Mouse (Mus musculus): ENCODE results near the gene Zdhhc14. TPM values are rescaled to one million over a fixed set of nuclear protein-coding genes. Genes with fewer than 3 reads are reported as not detected.

The Zdhhc14 gene
- polyA plus RNA-seq, 1 experiment from 2014 or later, result 2.2 TPM

DNA sequence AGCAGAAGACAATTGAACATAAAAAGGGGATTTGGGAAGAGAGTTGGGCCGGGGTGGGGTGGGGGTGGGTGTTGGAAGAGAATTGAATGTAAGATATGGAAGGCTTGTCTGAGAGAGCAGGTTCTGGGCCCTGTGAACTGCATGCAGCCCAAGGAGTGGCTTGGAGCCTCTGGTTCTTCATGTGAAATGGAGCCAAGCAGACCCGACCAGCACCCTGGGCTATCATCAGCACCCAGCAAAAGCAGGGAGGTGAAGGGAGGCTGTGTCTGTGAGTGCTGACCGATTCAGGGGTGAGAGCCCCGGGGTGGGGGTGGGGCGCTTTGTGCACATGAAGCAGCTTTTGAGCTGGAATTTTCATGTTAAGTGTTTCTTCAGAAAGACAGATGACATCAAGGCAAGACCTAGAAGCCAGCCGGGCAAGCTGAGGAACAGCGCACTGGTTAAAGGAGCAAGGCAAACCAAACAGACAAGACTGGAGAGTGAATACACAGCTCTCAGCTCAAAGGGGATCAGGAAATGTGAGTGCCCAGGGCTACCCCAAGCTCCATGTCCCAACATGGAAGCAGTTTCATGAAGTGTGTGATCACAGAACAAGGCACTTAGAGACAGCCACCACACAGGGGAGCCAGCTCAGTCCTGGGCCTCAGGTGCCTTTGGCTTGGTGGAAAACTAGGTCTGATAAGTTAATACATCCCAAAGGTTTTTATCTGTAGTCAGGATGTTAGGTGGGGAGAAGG is 308.6 kb downstream of the Zdhhc14 start:
- no peak for DNase-seq (ENCODE audit: low spot score)

GRCm38 (mm10) chr17:5801761-5802655 is 309.7 kb downstream of the Zdhhc14 start:
- Histone ChIP-seq H3K27ac (replicated peaks) (0 out of 2 replicates have a peak overlapping the region, but pooled peaks have one; percentile 1), H3K9me3 (ENCODE audit: control insufficient read depth, low read length) (no peaks in the 10 kb centered on the region), H3K4me3 (ENCODE audit: low read depth, low read length) (no peak overlapping the region), H3K4me1 (replicated peaks; ENCODE audit: control insufficient read depth, insufficient read depth) (no peaks in the 10 kb centered on the region), H3K9ac (ENCODE audit: low read length) (no peak overlapping the region), H3K36me3 (ENCODE audit: control insufficient read depth, insufficient read depth, low read length) (no peaks in the 10 kb centered on the region), H3K27me3 (ENCODE audit: control insufficient read depth, insufficient read depth, low read length) (no peaks in the 10 kb centered on the region), H3K4me2 (replicated peaks; ENCODE audit: low read depth) (no peak overlapping the region)
- no peak for ATAC-seq (ENCODE audit: low FRiP score, low TSS enrichment)
- no peak for DNase-seq (ENCODE audit: low spot score)
- no peak for TF ChIP-seq CTCF (IDR thresholded peaks at IDR 0.05; ENCODE audit: low read depth)
- TF ChIP-seq EP300 (optimal IDR thresholded peaks at IDR 0.05), result no peak
- 50% methylated on average over 17 of the region's 17 CpGs for WGBS

More for the DNA sequence above, 308.6 kb downstream of the Zdhhc14 start:
- H3K27me3 ChIP-seq (ENCODE audit: control insufficient read depth, insufficient read depth, low read length), result no peaks in the 10 kb centered on the region
- H3K36me3 ChIP-seq (ENCODE audit: control insufficient read depth, insufficient read depth, low read length), result no peaks in the 10 kb centered on the region
- 77% methylated on average over 7 of the region's 7 CpGs for WGBS
- ATAC-seq (ENCODE audit: low FRiP score, low TSS enrichment), result no peak
- TF ChIP-seq CTCF (IDR thresholded peaks at IDR 0.05; ENCODE audit: low read depth) (peak; percentile 32), EP300 (optimal IDR thresholded peaks at IDR 0.05) (no peak)
- H3K9me3 ChIP-seq (ENCODE audit: control insufficient read depth, low read length), result no peaks in the 10 kb centered on the region
- H3K4me3 ChIP-seq (ENCODE audit: low read depth, low read length), result no peak overlapping the region
- H3K4me2 ChIP-seq (replicated peaks; ENCODE audit: low read depth), result no peak overlapping the region
- H3K9ac ChIP-seq (ENCODE audit: low read length), result no peak overlapping the region
- no peaks in the 10 kb centered on the region for H3K4me1 ChIP-seq (replicated peaks; ENCODE audit: control insufficient read depth, insufficient read depth)
- peak overlapping the region; percentile 1; the same call in 1 of the 2 replicates for H3K27ac ChIP-seq (replicated peaks)

GRCm38 (mm10) chr17:5802656-5802955 is 310.2 kb downstream of the Zdhhc14 start:
- H3K27ac ChIP-seq (replicated peaks), result no peak overlapping the region
- no peak overlapping the region for H3K4me2 ChIP-seq (replicated peaks; ENCODE audit: low read depth)
- TF ChIP-seq EP300 (optimal IDR thresholded peaks at IDR 0.05) (no peak), CTCF (IDR thresholded peaks at IDR 0.05; ENCODE audit: low read depth) (no peak)
- H3K4me1 ChIP-seq (replicated peaks; ENCODE audit: control insufficient read depth, insufficient read depth), result no peaks in the 10 kb centered on the region
- no peaks in the 10 kb centered on the region for H3K27me3 ChIP-seq (ENCODE audit: control insufficient read depth, insufficient read depth, low read length)
- no peaks in the 10 kb centered on the region for H3K36me3 ChIP-seq (ENCODE audit: control insufficient read depth, insufficient read depth, low read length)
- H3K9ac ChIP-seq (ENCODE audit: low read length), result no peak overlapping the region
- ATAC-seq (ENCODE audit: low FRiP score, low TSS enrichment) (no peak), DNase-seq (ENCODE audit: low spot score) (no peak)
- 81% methylated on average over 5 of the region's 5 CpGs for WGBS
- H3K4me3 ChIP-seq (ENCODE audit: low read depth, low read length), result no peak overlapping the region
- H3K9me3 ChIP-seq (ENCODE audit: control insufficient read depth, low read length), result no peaks in the 10 kb centered on the region

Other genes with a start within 250 kb of the Zdhhc14 start
- gene Ldhal6b, start 73.8 kb upstream of the Zdhhc14 start, polyA plus RNA-seq (2015; fragmentation: Nextera tagmentation; extraction: Ambion mirVana), result 0.06 TPM in 1 of 2 replicates, not detected in the other
- 101 TPM in 2 replicates for gene Tmem242, start 52.3 kb upstream of the Zdhhc14 start, polyA plus RNA-seq (2015; fragmentation: Nextera tagmentation; extraction: Ambion mirVana)